Mouse (Mus musculus): ENCODE results near the gene Stk19. TPM values are rescaled to one million over a fixed set of nuclear protein-coding genes. Genes with fewer than 3 reads are reported as not detected.

Gene Stk19
- polyA plus RNA-seq (2014; fragmentation: Illumina TruSeq; extraction: RNeasy Lipid Tissue Mini Kit (QIAGEN cat#74804)) = 4.4 TPM

GRCm38 (mm10) chr17:34836856-34837221 lies at the start of gene Stk19, which contains the start of gene Dxo:
TSS of gene Stk19 (minus strand) at chr17:34836945.
TSS of gene Dxo (plus strand) at chr17:34837019.

GRCm38 (mm10) chr17:34881683-34882310 lies 45.1 kb upstream of the Stk19 start, which contains the start of gene Gm20547:
TSS of gene Gm20547 (minus strand) at chr17:34882042.

GRCm38 (mm10) chr17:34879336-34879879 lies 42.7 kb upstream of the Stk19 start, which contains the start of gene Zbtb12:
TSS of gene Zbtb12 (plus strand) at chr17:34879483.

GRCm38 (mm10) chr17:34862416-34863081 lies 25.8 kb upstream of the Stk19 start, which contains the start of gene Cfb:
TSS of gene Cfb (minus strand) at chr17:34862518.

GRCm38 (mm10) chr17:34849722-34850516 lies 13.2 kb upstream of the Stk19 start, which contains the start of the genes Skiv2l and Nelfe:
TSS of gene Skiv2l (minus strand) at chr17:34850210.
TSS of gene Nelfe (plus strand) at chr17:34850391.

GRCm38 (mm10) chr17:34804301-34804700 lies 32.4 kb downstream of the Stk19 start, which contains the start of gene Cyp21a1:
TSS of gene Cyp21a1 (minus strand) at chr17:34804561.

Other genes starting within 250 kb of the Stk19 start
- gene Gpsm3, start 247.1 kb downstream of the Stk19 start, polyA plus RNA-seq (2014; fragmentation: Illumina TruSeq; extraction: RNeasy Lipid Tissue Mini Kit (QIAGEN cat#74804)) = 1.7 TPM
- gene Pbx2, start 245.7 kb downstream of the Stk19 start, polyA plus RNA-seq (2014; fragmentation: Illumina TruSeq; extraction: RNeasy Lipid Tissue Mini Kit (QIAGEN cat#74804)) = 26.5 TPM
- gene Ager, start 239.1 kb downstream of the Stk19 start, polyA plus RNA-seq (2014; fragmentation: Illumina TruSeq; extraction: RNeasy Lipid Tissue Mini Kit (QIAGEN cat#74804)) = not detected
- 35.5 TPM for gene Rnf5, start 233.3 kb downstream of the Stk19 start, polyA plus RNA-seq (2014; fragmentation: Illumina TruSeq; extraction: RNeasy Lipid Tissue Mini Kit (QIAGEN cat#74804))
- 1.9 TPM for gene Agpat1, start 232.7 kb downstream of the Stk19 start, polyA plus RNA-seq (2014; fragmentation: Illumina TruSeq; extraction: RNeasy Lipid Tissue Mini Kit (QIAGEN cat#74804))
- 0.66 TPM for gene Egfl8, start 221.0 kb downstream of the Stk19 start, polyA plus RNA-seq (2014; fragmentation: Illumina TruSeq; extraction: RNeasy Lipid Tissue Mini Kit (QIAGEN cat#74804))
- 3.4 TPM for gene Ppt2, start 208.4 kb downstream of the Stk19 start, polyA plus RNA-seq (2014; fragmentation: Illumina TruSeq; extraction: RNeasy Lipid Tissue Mini Kit (QIAGEN cat#74804))
- 1.5 TPM for gene Prrt1, start 207.4 kb downstream of the Stk19 start, polyA plus RNA-seq (2014; fragmentation: Illumina TruSeq; extraction: RNeasy Lipid Tissue Mini Kit (QIAGEN cat#74804))
- gene Fkbpl, start 192.2 kb downstream of the Stk19 start, polyA plus RNA-seq (2014; fragmentation: Illumina TruSeq; extraction: RNeasy Lipid Tissue Mini Kit (QIAGEN cat#74804)) = 9.4 TPM
- 2.5 TPM for gene Atf6b, start 189.8 kb downstream of the Stk19 start, polyA plus RNA-seq (2014; fragmentation: Illumina TruSeq; extraction: RNeasy Lipid Tissue Mini Kit (QIAGEN cat#74804))
- gene Tnxb, start 166.4 kb downstream of the Stk19 start, polyA plus RNA-seq (2014; fragmentation: Illumina TruSeq; extraction: RNeasy Lipid Tissue Mini Kit (QIAGEN cat#74804)) = 0.06 TPM
- 1.7 TPM for gene C4b, start 93.1 kb downstream of the Stk19 start, polyA plus RNA-seq (2014; fragmentation: Illumina TruSeq; extraction: RNeasy Lipid Tissue Mini Kit (QIAGEN cat#74804))
- not detected for gene Cyp21a1, start 32.4 kb downstream of the Stk19 start, polyA plus RNA-seq (2014; fragmentation: Illumina TruSeq; extraction: RNeasy Lipid Tissue Mini Kit (QIAGEN cat#74804))
- 1.9 TPM for gene Dxo, start 74 bp upstream of the Stk19 start, polyA plus RNA-seq (2014; fragmentation: Illumina TruSeq; extraction: RNeasy Lipid Tissue Mini Kit (QIAGEN cat#74804))
- 2.9 TPM for gene Skiv2l, start 13.3 kb upstream of the Stk19 start, polyA plus RNA-seq (2014; fragmentation: Illumina TruSeq; extraction: RNeasy Lipid Tissue Mini Kit (QIAGEN cat#74804))
- 1.8 TPM for gene Nelfe, start 13.4 kb upstream of the Stk19 start, polyA plus RNA-seq (2014; fragmentation: Illumina TruSeq; extraction: RNeasy Lipid Tissue Mini Kit (QIAGEN cat#74804))
- gene Cfb, start 25.6 kb upstream of the Stk19 start, polyA plus RNA-seq (2014; fragmentation: Illumina TruSeq; extraction: RNeasy Lipid Tissue Mini Kit (QIAGEN cat#74804)) = not detected
- gene Zbtb12, start 42.5 kb upstream of the Stk19 start, polyA plus RNA-seq (2014; fragmentation: Illumina TruSeq; extraction: RNeasy Lipid Tissue Mini Kit (QIAGEN cat#74804)) = 10.8 TPM
- gene Gm20547, start 45.1 kb upstream of the Stk19 start, polyA plus RNA-seq (2014; fragmentation: Illumina TruSeq; extraction: RNeasy Lipid Tissue Mini Kit (QIAGEN cat#74804)) = 1.0 TPM
- 11.5 TPM for gene C2, start 61.3 kb upstream of the Stk19 start, polyA plus RNA-seq (2014; fragmentation: Illumina TruSeq; extraction: RNeasy Lipid Tissue Mini Kit (QIAGEN cat#74804))
- gene Ehmt2, start 61.5 kb upstream of the Stk19 start, polyA plus RNA-seq (2014; fragmentation: Illumina TruSeq; extraction: RNeasy Lipid Tissue Mini Kit (QIAGEN cat#74804)) = 9.4 TPM
- 0.20 TPM for gene Slc44a4, start 77.5 kb upstream of the Stk19 start, polyA plus RNA-seq (2014; fragmentation: Illumina TruSeq; extraction: RNeasy Lipid Tissue Mini Kit (QIAGEN cat#74804))
- 1.8 TPM for gene Neu1, start 94.3 kb upstream of the Stk19 start, polyA plus RNA-seq (2014; fragmentation: Illumina TruSeq; extraction: RNeasy Lipid Tissue Mini Kit (QIAGEN cat#74804))
- 16.9 TPM for gene Hspa1b, start 122.3 kb upstream of the Stk19 start, polyA plus RNA-seq (2014; fragmentation: Illumina TruSeq; extraction: RNeasy Lipid Tissue Mini Kit (QIAGEN cat#74804))
- not detected for gene Gm20481, start 133.0 kb upstream of the Stk19 start, polyA plus RNA-seq (2014; fragmentation: Illumina TruSeq; extraction: RNeasy Lipid Tissue Mini Kit (QIAGEN cat#74804))
- gene Hspa1a, start 135.2 kb upstream of the Stk19 start, polyA plus RNA-seq (2014; fragmentation: Illumina TruSeq; extraction: RNeasy Lipid Tissue Mini Kit (QIAGEN cat#74804)) = 8.2 TPM
- not detected for gene Hspa1l, start 135.8 kb upstream of the Stk19 start, polyA plus RNA-seq (2014; fragmentation: Illumina TruSeq; extraction: RNeasy Lipid Tissue Mini Kit (QIAGEN cat#74804))
- gene Lsm2, start 144.9 kb upstream of the Stk19 start, polyA plus RNA-seq (2014; fragmentation: Illumina TruSeq; extraction: RNeasy Lipid Tissue Mini Kit (QIAGEN cat#74804)) = 19.2 TPM
- gene Vars, start 164.0 kb upstream of the Stk19 start, polyA plus RNA-seq (2014; fragmentation: Illumina TruSeq; extraction: RNeasy Lipid Tissue Mini Kit (QIAGEN cat#74804)) = 6.0 TPM
- gene Vwa7, start 179.6 kb upstream of the Stk19 start, polyA plus RNA-seq (2014; fragmentation: Illumina TruSeq; extraction: RNeasy Lipid Tissue Mini Kit (QIAGEN cat#74804)) = not detected
- gene Sapcd1, start 191.1 kb upstream of the Stk19 start, polyA plus RNA-seq (2014; fragmentation: Illumina TruSeq; extraction: RNeasy Lipid Tissue Mini Kit (QIAGEN cat#74804)) = not detected
- 0.68 TPM for gene Msh5, start 209.8 kb upstream of the Stk19 start, polyA plus RNA-seq (2014; fragmentation: Illumina TruSeq; extraction: RNeasy Lipid Tissue Mini Kit (QIAGEN cat#74804))
- gene Clic1, start 213.0 kb upstream of the Stk19 start, polyA plus RNA-seq (2014; fragmentation: Illumina TruSeq; extraction: RNeasy Lipid Tissue Mini Kit (QIAGEN cat#74804)) = 25.1 TPM
- 2.7 TPM for gene Ddah2, start 222.1 kb upstream of the Stk19 start, polyA plus RNA-seq (2014; fragmentation: Illumina TruSeq; extraction: RNeasy Lipid Tissue Mini Kit (QIAGEN cat#74804))
- gene Ly6g6c, start 228.4 kb upstream of the Stk19 start, polyA plus RNA-seq (2014; fragmentation: Illumina TruSeq; extraction: RNeasy Lipid Tissue Mini Kit (QIAGEN cat#74804)) = not detected
- 0.20 TPM for gene Mpig6b, start 229.2 kb upstream of the Stk19 start, polyA plus RNA-seq (2014; fragmentation: Illumina TruSeq; extraction: RNeasy Lipid Tissue Mini Kit (QIAGEN cat#74804))
- not detected for gene Ly6g6e, start 240.0 kb upstream of the Stk19 start, polyA plus RNA-seq (2014; fragmentation: Illumina TruSeq; extraction: RNeasy Lipid Tissue Mini Kit (QIAGEN cat#74804))
- not detected for gene Ly6g6d, start 241.1 kb upstream of the Stk19 start, polyA plus RNA-seq (2014; fragmentation: Illumina TruSeq; extraction: RNeasy Lipid Tissue Mini Kit (QIAGEN cat#74804))
- not detected for gene Ly6g6f, start 248.7 kb upstream of the Stk19 start, polyA plus RNA-seq (2014; fragmentation: Illumina TruSeq; extraction: RNeasy Lipid Tissue Mini Kit (QIAGEN cat#74804))